Mouse (Mus musculus) NIH3T3 (cell line): ENCODE measurements at regions not wholly inside any gene's neighbourhood (a gene's known extent, or its start where the extent isn't known, plus 50 kb on each side); places are given as distances from the start of the nearest gene placed in this dataset.

ENCODE experiments used
- DNase-seq: peaks from one replicate; pipeline ENCODE4 v3.0.0-alpha.2; 2012; ENCODE audit warnings: low read depth

DNA sequence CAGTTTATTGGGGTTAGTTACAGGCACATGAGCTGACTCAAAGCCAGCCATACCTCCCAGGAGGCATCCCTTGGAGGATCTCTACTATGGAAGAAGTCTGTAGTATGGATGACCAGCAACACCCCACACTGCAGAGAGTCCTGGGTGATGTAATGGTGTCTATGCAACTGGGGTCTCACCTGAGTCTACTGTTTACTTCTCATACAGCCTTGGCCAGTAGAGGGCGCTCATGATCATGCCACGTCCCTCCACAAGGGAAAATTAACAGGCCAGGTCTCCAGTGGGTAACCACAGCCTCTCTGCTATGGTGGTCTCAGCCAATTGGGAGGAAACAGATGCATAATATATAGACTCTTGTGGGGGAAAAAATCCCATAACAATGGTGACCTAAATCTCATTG lies 111.7 kb downstream of the Cdh26 start:
- peak; percentile 19 for DNase-seq

GRCm38 (mm10) chr2:178544411-178544810 lies 114.1 kb downstream of the Cdh26 start:
- no peak for DNase-seq

DNA sequence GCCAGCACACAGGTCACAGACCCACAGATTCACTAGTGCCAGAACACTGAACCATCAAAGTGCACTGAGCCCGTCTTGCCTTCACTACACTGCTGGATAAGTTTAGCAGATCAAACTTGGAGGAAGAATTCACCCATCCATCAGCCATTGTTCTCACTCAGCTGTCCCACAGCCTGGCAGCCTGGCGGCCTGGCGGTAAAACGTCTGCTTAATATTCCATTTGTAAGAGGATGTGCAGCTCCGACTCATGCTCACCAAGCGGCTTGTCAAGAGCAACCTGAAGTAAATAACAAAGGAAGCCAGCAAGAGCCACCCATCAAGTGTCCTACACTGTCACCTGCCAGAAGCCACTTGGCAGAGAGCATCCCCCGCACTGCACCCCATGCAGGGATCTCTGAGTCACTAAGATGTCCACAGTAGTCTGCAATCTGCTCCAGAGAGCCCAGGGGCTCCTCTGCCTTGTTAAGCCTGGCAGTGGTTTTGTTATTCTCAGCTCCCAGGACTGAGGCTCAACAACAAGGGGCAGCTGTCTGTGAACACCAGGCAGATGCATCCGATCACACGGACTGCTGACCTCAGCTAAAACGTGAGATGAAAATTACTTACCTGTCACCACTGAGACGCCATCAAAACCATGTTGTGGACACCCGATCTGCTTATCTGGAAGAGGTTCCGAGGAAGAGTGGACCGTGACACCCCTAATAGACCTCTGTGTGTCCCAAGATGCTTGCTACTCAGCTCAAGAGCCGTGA lies 115.4 kb downstream of the Cdh26 start:
- DNase-seq, result no peak

DNA sequence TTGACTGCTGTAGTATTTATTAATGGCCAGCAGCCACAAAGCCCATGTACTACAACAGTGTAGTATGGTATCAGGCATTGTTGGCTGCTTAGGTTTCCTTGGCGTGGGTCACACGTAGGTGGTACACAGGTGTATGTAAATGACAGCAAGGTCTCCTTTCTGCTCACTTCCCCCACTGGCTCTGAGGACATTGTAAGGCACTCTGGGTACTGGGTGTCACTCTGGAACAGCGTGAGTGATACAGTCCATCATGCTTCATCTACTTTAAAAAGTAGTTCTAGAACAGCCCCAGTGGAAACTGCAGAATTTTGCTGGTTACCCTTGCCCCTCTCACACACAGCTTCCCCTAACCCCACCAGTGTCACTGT lies 116.0 kb downstream of the Cdh26 start:
- DNase-seq, result no peak

GRCm38 (mm10) chr2:178546888-178547287 lies 116.6 kb downstream of the Cdh26 start:
- DNase-seq, result no peak

DNA sequence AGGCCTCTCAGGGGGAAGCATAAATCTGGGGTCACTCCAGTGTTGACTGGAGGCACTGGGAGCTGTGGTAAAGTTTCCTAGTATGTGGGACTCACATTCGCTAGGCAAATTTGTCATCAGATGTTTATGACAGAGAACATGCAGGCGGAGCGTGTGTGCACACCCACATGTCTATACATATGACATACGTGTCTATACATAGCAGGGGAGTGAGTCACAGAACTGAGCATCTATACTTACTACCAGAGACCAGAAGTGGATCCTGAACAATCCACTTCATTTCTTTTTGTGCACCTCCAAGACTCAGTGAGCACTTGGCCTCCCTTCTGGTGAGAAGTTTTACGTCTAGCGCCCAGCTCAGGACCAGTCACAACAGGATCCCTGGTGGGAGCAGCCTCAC lies 118.6 kb downstream of the Cdh26 start:
- no peak for DNase-seq

DNA sequence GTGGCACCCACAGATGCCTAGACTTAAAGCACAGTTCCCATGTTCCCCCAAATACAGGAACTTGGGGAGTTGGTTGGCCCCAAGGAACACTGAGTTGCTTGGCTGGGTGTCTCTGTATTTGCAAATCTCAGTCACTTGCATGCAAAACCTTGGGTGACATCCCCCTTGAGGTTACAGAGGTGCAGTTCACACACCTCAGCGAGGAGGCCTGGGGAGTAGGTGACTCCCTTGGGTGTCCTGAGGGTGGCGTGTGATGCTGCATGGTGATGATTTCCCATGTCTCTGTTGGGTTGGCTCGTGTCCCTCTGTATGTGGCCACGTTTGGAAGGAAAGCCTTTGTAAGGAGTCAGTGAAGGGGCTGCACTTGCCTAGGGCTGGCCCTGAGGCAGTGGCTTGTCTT lies 123.4 kb downstream of the Cdh26 start:
- DNase-seq, result no peak

DNA sequence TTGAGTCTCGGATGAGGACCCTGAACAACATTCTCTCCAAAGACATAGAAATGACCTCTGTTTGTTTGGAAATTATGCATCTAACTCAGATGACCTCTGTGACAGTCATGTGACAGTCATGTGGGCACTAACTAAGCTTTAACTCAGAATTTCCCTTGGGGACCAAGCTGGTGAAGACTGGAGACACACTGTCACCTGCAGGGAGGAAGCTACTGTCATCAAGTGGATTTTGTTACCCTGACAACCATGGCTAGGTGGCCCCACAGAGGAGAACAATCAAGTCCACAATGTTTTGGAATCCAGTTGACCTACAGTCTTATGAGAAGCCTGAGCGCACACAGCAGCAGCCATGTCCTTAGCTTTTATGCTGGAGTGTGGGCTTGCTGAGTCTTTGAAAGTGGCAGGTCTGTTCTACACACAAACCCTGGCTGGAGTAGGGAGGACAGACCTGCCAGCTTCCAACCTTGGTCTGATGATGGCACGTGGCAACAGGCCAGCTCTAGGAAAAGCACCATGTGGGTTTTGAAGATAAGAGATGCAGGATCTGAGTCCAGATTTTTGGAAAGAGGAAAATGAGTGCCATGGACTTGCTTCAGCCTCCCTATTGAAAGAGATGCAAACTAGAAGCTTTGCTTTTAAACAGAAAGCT lies 125.5 kb downstream of the Cdh26 start:
- DNase-seq, result no peak

- no peak for DNase-seq
Measured at GRCm38 (mm10) chr2:178557934-178558333, 127.6 kb downstream of the Cdh26 start.

DNA sequence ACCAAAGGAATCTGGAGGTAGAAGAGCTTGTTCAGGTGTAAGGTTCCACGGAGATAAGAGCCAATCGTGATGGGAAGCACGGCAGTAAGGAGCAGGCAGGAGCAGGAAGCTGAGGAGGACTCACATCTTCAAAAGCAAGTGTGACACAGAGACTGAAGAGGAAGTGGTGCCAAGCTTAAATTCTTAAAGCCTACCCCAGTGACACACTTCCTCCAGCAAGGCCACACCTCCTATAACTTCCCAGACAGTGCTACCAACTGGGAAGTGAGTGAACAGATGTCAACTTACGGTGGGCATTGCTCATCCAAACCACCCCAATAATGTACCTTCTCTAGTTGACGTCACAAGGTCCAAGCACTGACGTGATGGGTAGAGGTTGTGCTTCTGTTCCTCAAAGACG lies 133.0 kb downstream of the Cdh26 start:
- DNase-seq, result no peak

DNA sequence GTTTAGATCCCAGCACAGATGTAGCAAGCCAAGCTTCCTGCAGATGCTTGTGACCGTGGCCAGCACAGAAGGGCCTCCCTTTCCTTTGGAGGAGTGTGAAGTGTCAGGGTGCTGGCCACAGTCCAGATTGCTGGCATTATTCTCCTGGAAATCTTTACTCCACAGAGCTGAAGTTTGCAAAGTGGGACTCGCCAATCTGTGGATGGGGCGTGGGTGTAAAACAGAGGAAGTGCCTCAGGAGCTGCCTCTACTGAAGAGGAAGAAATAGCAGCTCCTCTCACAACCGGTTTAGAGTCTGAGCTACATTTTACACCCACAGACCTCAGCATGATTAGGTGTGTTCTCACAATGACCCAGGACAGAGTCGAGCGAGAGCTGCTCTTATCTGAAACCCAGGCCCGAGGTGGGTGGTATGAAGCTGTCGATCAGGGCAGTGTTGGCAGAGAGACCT lies 135.1 kb downstream of the Cdh26 start:
- DNase-seq, result no peak

DNA sequence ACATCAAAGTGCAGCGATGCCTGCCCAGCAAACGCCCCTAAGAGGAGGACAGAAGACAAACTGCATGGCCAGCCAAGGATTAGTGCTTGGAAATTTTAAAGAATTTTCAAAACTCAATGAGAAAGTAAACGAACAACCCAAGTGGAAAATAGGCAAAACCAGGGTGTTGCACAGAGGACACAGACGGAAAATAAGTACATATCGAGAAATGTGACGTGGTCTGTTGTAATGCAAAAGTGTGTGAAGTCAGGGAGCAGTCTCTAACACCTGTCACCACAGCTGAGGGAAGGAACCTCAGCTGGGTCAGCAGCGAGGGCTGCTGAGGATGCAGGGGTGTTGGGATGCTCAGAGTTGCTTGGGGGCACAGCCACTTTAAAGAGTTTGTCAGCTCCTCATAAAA lies 137.2 kb downstream of the Cdh26 start:
- no peak for DNase-seq

GRCm38 (mm10) chr2:178572301-178572700 lies 142.0 kb downstream of the Cdh26 start:
- no peak for DNase-seq

- peak; percentile 76 for DNase-seq
Measured at GRCm38 (mm10) chr2:178574859-178575258, 144.5 kb downstream of the Cdh26 start.

GRCm38 (mm10) chr2:178575403-178575802 lies 145.1 kb downstream of the Cdh26 start:
- no peak for DNase-seq

DNA sequence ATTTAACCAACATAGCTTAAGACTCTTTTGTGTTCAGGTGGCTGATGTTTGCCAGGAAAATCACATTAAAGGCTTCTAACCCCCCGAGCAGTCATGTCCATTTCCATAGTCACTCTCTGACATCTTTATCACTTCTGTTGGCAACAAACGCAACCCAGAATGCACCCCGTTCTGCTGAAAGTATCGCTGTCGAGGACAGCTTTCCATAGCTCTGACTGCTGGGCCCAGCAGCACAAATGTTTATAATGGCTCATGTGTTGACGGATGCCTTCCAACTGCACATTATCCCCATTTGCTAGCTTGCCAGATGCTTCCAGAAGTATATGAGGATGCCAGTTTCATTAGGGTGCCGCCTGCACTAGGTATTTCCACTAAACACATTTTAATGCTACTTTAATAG lies 145.7 kb downstream of the Cdh26 start:
- no peak for DNase-seq

DNA sequence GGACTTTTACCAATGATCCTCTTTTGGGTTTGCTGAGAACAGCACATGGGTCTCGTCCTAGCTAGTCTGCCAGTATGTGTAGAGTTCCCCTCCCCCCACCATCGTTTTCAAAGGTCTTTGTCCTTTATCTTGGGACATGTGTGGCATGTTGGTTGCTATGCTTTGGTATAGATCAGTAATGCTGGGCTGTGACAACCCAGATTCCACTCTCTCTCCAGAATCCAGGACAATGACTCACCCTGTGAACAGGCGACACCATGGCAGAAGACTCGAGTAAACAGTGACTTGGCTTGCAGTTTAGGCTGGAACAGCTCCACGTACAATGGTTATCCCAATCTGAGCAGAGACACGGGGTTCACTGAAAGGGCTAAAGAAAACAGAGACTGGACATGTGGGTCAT lies 149.2 kb downstream of the Cdh26 start:
- no peak for DNase-seq

DNA sequence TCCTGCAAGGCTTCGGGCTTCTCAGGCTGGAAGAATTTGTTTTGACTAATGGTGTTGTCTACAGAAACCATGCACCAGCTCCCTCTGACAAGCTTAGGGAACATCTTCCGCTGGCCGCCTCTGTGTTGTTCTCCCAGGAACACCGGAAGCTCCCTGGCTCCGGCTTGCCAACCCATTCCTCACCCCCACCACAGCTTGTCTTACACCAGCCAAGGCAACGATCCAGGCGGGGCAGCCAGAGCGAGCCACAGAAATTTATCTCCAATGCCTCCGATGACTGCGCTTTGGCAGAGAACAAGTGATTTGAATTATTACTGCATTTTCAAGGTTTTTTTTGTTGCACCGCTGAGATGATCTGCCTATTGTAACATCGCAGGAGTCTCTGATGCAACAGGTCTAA lies 151.0 kb downstream of the Cdh26 start:
- DNase-seq, result peak; percentile 14

GRCm38 (mm10) chr2:178584970-178585566 lies 154.7 kb downstream of the Cdh26 start:
- DNase-seq, result no peak

DNA sequence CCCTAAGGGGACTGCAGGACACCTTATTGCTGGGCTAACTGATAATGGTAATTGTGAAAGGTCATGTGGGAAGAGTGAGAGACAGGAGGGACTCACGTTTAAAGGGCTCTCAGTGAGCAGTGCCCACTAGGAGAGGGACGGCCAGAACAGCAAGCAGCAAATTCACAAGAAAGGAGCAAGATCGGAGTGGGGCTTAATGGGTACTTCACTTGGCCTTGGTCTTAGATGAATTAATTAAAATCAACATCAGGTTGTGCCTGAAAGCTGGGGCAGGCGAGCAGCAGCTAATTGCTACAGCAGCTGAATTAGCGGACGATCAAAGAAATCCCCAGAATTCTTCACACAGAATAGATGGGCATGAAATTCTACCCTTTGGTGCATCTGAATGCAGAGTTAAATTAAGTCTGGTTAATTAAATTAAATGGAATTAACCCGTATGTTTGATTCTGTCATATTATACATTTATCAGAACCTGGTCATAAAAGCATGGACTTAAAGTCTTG lies 156.9 kb downstream of the Cdh26 start:
- DNase-seq, result no peak

DNA sequence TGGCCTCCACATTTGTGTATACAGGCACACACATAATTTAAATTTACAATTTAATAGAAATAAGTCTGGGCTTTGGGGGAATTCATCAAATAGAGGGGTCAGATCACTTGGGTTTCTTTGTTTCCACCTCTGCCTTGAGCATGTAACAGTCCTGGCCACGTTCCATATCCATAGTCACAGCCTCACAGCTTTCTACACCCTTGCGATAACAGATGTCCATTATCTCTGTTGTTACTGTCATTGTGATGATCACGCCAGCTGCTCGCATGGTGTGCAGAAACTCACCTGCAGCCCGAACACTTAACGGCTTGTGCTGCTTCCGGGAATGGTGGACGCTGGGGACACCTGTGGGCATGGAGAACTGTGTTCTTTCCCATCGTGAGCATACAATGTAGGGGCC lies 163.4 kb downstream of the Cdh26 start:
- DNase-seq, result no peak

DNA sequence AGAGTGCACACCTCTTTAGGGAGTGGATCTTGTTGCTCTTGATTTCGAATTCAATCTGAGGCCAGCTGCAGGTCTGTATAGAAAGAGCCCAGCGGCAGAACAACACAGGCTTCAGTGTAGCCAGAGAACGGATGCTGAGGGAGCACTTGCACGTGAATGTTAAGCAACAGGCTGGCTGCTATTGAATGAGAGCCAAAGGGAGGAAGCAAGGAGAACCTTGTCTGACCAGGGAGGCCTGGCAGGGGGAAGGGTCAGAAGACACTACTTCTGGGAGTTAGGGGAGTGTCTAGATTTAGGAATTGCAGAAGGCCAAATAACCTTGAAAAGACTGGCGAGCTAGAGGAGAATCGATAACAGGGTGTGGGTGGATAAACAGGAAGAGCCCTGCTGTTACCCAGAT lies 163.8 kb downstream of the Cdh26 start:
- peak; percentile 12 for DNase-seq
